Mouse (Mus musculus) urinary bladder, adult 2 months (tissue): ENCODE results near the gene Psmd3. TPM values are rescaled to one million over a fixed set of nuclear protein-coding genes. Genes with fewer than 3 reads are reported as not detected.

Source experiments
- DNase-seq: peaks from one replicate; pipeline ENCODE4 v3.0.0; 2022; ENCODE audit warnings: low spot score
- polyA plus RNA-seq: library from polyadenylated mRNA; depleted of rRNA; stranded (reverse); fragments of >200 nt; gene quantifications from 2 replicates; pipeline ENCODE4 v1.2.3, GENCODE M21; 2012; rRNA removed

Psmd3 gene
- polyA plus RNA-seq, 1 experiment = 115 TPM

GRCm38 (mm10) chr11:98744456-98745019 is 62.2 kb downstream of the Psmd3 start:
- DNase-seq = no peak

Other genes starting within 250 kb of the Psmd3 start
- gene Mien1, start 243.6 kb upstream of the Psmd3 start, polyA plus RNA-seq = 105 and 127 TPM in 2 replicates
- 41.1 and 52.0 TPM in 2 replicates for gene Grb7, start 236.2 kb upstream of the Psmd3 start, polyA plus RNA-seq
- 8.6 and 10.1 TPM in 2 replicates for gene Ikzf3, start 136.5 kb upstream of the Psmd3 start, polyA plus RNA-seq
- gene Zpbp2, start 131.5 kb upstream of the Psmd3 start, polyA plus RNA-seq = 1.4 and 2.5 TPM in 2 replicates
- 57.6 and 63.7 TPM in 2 replicates for gene Ormdl3, start 95.2 kb upstream of the Psmd3 start, polyA plus RNA-seq
- gene Lrrc3c, start 84.3 kb upstream of the Psmd3 start, polyA plus RNA-seq = not detected in 2 replicates
- 0.47 and 0.52 TPM in 2 replicates for gene Gm12355, start 56.9 kb upstream of the Psmd3 start, polyA plus RNA-seq
- not detected in 2 replicates for gene Gsdma3, start 56.2 kb upstream of the Psmd3 start, polyA plus RNA-seq
- gene Gsdma2, start 35.8 kb upstream of the Psmd3 start, polyA plus RNA-seq = not detected in 2 replicates
- gene Gsdma, start 18.2 kb upstream of the Psmd3 start, polyA plus RNA-seq = 0.72 and 0.87 TPM in 2 replicates
- gene Csf3, start 18.7 kb downstream of the Psmd3 start, polyA plus RNA-seq = 0.38 and 0.73 TPM in 2 replicates
- 29.6 and 32.8 TPM in 2 replicates for gene Med24, start 46.9 kb downstream of the Psmd3 start, polyA plus RNA-seq
- gene Thra, start 58.1 kb downstream of the Psmd3 start, polyA plus RNA-seq = 62.2 and 88.1 TPM in 2 replicates
- gene Nr1d1, start 92.8 kb downstream of the Psmd3 start, polyA plus RNA-seq = 119 and 219 TPM in 2 replicates
- gene Msl1, start 113.0 kb downstream of the Psmd3 start, polyA plus RNA-seq = 57.0 and 58.7 TPM in 2 replicates
- 24.7 and 29.5 TPM in 2 replicates for gene Casc3, start 122.4 kb downstream of the Psmd3 start, polyA plus RNA-seq
- gene Rapgefl1, start 154.2 kb downstream of the Psmd3 start, polyA plus RNA-seq = 56.6 and 66.4 TPM in 2 replicates
- 19.2 and 26.0 TPM in 2 replicates for gene Wipf2, start 181.1 kb downstream of the Psmd3 start, polyA plus RNA-seq
- 2.7 and 3.8 TPM in 2 replicates for gene Cdc6, start 225.2 kb downstream of the Psmd3 start, polyA plus RNA-seq
- 8.5 and 13.7 TPM in 2 replicates for gene Rara, start 245.3 kb downstream of the Psmd3 start, polyA plus RNA-seq